Mouse (Mus musculus) c-Kit-positive CD71-negative TER-119-negative erythroid progenitor cells, embryonic 14.5 days (primary cell): ENCODE data around the gene Gch1.

ENCODE experiments used
- DNase-seq: peaks from one replicate; pipeline ENCODE4 v3.0.0-alpha.2; 2013; ENCODE audit warnings: low read depth

Gene Gch1

DNA sequence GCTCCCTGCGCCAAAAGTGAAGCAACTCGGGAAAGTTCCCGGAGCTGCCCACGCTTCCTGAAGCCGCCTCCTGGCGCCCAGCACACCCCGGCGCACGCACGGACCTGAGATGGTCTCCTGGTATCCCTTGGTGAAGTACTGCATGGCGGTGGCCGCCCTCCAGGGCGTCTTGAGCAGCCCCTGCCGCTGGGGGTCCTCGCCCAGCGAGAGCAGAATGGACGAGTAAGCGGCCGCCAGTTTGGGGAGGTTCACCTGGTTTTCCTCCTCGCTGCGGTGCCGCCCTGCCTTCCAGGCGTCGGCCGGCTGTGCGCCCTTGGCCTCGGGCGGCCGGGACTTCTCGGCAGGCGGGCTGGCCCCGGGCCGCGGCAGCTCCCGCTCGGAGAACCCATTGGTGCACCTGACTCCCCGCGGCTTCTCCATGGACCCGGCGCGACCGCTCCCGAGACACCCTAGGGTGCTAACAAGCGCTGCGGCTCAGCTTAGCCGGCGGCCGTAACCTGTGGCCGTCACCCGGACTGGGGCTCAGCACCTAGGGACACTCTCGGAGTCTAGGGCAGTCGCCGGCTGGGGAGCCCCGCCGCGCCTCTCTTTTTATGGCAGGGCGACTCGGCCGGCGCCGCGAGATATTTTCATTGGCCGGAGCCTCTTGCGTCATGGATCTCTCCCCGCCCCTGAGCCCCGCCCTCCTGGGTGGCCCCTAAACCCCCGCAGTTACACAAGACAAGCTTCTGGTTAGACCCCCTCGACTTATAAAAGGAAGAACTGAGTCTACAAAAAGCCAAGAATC, at the start of gene Gch1:
Gene Gch1 (minus strand): TSS at position 566 of the 787 bp plus-strand sequence.
- peak; percentile 73 for DNase-seq

DNA sequence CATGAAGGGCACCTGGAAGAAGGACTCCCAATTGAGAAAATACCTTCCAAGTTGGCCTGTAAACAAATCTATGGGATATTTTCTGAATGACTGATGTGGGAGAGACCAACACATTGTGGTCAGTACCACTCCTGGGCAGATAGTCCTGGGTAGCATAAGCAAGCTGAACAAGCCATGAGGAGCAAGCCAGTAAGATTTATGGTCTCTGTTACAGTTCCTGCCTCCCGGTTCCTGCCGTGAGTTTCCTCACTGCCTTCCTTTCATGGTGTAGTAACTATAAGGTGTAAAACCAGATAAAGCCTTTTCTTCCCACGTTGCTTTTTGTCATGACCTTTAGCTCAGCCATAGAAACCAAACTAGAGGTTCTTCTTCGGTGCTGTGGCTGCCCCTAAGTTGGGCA, 48.1 kb upstream of the Gch1 start:
- DNase-seq = no peak

DNA sequence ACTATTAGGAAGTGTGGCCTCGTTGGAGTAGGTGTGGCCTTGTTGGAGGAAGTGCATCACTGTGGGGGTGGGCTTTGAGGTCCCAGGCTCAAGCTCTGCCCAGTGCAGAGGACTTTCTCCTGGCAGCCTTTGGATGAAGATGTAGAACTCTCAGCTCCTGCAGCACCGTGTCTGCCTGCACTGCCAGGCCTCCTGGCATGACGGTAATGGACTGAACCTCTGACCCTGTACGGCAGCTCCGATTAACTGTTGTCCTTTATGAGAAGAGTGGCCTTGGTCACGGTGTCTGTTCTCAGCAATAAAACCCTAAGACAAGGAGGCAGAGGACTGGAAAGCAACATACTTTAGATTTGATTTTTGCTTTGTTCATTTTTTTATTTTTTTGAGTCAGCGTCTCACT, 47.3 kb upstream of the Gch1 start:
- DNase-seq = no peak

DNA sequence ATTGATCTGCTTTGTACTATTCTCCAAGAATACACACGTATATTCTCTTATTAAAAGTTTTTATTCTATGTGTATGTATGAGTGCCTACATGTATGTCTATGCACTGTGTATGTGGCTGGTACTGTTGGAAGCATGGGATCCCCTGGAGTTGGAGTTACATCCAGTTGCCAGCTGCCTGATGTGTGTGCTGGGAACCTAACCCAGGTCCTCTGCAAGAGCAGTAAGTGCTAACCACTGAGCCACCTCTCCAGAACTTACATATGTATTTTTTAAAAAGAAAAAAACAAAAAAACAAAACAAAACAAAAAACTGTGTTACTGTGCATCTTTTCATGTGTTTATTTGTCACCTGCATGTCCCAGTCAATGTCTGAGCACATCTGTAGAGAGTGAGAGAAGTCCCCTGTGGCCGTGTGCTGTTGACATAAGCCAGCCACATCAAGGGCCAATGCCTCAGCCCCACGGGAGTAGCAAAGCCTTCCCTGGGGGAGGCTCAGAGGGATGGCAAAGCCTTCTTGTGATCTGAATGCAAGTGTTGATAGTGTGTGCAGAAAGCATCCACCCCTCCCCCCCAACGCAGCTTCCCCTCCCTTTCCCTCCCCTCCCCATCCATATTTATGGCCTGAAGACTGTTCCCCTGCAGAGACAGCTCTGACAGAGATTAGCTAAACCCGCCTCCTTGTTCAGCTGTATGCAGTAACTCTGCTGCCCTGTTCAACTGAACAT, 45.5 kb upstream of the Gch1 start:
- DNase-seq = no peak

DNA sequence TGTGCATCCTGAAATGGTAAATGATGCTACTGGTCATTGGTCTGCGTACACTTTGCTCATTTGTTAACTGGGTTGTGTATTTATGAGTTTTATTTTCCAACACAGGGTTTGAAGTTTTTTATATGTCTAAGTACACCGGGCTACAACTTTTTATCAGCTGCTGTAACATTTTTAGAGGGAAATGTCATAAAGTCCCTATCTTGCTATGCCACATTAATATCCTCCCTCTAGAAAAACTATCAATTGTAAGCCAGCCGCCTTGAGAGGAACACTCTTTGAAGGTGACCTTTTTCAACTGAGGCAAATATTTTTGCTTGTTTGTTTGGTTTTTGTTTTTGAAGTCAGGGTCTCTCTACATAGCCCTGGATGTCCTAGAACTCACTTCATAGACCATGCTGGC, 44.8 kb upstream of the Gch1 start:
- DNase-seq = no peak

DNA sequence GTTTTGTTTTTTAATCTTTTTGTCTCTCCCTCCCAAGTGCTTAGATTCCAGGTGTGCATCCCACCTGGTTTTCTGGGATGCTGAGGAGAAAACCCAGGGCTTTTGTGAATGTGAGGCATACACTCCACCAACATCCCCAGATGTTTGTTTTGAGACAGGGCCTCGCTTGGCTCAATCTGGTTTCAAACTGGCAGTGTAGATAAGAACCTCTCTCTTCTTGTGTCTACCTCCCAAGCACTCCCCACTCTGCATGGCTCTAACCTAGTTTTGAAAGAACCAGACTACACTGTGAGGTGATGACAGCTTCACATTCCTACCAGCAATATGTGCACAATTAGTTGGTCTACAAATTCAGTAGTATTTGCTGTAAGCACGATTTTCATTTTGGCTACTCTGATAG, 44.4 kb upstream of the Gch1 start:
- no peak for DNase-seq

DNA sequence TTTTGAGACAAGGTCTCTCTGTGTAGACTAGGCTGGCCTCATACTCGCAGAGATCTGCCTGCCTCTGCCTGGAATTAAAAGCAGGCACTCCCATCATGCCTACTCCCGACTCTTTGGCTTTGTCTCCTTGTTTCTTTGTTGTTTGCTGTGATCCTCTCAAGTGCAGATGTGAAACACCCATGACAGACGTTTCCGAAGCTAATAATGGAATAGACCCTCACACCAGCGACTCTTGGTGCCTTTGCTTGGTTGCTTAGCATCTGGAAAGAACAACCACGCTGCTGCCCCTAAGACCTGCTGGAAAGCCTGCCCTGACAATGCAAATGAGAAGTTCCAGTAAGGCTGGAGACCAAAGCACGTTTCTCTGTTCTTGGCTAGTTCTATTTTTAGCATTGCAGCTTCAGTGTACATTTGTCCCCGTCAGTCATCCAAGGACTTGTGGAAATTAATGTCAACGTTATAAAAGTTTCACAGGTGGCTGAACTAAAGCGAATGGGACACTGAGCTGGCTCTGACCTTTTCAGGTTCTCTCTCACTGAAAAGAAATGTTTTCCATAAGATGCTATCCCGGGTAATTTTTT, 40.7 kb upstream of the Gch1 start:
- no peak for DNase-seq

DNA sequence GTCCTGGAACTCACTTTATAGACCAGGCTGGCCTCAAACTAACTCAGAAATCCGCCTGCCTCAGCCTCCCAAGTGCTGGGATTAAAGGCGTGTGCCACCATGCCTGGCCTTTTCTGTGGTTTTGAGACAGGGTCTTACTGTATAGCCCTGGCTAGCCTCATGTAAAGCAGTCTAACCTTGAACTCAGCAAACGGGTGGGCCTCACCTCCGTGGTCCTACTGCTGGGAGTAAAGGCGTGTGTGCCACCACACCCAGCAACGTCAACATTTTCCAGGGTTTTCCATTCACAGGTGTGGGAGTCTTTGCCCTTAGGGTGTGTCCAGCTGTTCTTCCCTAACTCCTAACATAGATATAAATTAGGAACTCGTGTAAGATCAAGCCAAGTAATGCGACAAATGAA, 36.7 kb upstream of the Gch1 start:
- no peak for DNase-seq

DNA sequence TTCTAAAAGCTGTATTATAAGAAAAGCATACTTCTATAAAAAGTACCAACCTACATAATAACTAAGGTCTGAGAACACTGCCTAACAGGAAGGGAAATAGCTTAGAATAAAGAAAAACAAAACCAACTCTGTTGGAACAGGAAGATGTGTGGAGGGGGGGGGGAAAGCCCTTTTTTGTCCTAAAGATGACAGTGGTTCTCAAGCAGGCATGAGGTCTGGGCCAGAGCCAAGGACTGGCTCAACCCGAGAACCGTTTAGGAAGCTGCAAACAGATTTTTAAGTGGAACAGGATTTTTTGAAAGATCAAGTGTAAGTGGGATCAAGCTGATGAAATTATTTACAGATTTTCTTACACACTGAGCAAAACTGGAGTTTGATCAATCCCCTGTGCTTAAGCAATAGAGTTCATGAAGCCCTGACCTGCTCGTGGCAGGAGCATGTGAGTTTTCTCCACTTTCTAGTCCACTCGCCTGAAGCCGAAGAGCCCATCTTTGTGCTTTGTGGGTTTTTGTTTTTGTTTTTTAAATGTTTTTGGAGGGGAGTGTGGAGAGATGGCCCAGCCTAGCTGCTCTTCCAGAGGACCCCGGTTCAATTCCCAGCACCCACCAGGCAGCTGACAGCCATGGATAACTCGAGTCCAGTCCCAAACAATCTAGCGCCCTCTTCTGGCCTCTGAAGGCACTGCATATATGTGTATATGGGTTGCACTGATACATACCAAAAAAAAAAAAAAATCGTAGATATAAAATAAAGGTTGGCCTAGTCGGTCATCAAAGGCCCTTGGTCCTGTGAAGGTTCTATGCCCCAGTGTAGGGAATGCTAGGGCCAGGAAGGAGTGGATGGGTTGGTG, 35.5 kb upstream of the Gch1 start:
- no peak for DNase-seq

DNA sequence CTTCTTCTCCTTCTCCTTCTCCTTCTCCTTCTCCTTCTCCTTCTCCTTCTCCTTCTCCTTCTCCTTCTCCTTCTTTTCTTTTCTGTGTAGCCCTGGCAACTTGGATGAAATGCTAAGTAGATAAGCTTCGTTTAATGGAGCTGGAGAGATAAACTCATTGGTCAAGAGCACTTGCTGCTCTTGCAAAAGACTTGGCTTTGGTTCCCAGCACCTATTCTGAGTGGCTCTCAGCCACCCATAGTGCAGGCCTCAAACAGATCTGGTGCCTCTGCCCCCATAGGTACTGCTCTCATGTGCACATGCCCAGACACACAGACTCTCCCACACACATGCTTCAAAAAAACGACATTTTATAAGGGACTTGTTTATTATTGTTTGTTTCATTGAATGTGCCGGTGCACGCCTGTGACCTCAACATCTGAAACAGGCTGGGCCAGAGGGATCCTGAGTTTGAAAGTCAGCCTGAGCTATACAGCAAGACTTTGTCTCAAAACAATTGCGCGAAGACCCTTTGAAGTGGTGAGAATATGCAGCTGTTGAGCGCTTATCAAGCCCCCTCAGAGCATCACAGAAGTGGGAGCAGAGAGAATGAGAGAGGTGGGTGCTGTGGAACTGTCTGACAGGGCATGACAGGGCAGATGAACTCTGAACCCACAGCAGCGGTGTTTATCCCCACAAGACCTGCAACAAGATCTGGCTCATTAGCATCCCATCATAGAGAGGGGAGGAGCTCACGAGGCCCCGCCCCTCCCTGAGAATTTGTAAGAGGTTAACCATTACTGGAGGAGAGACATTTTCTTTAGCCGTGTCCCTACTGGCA, 33.6 kb upstream of the Gch1 start:
- DNase-seq = no peak

DNA sequence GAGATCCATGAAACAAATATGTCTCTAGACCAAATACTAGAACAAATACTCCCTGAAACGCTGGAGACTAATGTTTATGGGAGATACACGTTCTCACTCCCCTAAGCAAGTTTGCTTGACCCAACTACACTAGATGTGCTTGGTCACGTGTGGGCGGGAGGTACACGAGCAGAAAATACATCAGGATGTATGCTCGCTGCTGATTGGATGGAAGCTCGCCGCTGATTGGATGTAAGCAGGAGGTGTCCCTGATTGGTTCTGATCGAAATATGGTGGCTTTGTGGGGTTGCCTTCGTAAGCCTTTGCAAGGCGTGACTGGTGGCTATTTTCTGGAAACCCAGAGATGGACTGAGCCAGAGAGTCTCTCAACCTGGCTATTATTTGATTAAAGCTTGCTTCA, 32.4 kb upstream of the Gch1 start:
- DNase-seq = no peak

DNA sequence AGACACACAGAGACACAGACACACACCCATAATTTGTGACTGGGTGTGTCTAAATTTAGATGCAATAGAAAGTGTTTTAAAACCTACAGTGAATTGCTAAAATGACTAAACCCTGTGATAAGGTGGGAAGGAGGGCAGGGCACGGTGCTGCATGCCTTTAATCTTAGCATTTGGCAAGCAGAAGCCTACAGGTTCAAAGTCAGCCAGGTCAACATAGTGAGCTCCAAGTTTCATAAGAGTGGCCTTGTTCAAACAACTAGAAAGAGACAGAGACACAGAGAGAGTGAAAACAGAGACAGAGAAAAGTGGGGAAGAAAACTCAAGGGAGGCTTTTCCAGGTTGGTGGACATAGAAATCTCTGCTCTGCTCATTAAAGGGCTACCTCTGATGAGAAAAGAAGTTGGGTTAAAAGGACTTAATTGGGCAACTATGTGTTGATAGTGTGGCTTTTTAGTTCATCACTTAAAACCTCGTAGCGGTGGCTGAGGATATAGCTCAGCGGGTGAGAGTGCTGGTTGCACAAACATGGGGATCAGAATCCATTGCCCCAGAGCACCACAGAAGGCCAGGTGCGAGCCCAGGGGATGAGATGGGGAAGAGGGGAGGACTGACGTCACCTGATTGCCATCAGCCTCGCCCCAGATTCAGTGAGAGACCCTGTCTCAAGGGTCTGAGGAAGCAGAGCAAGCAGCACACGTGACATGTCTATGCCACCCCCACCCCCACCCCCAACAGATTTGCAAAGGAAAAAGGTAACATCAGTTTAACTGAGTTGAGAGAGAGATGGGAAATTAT, 31.2 kb upstream of the Gch1 start:
- DNase-seq = no peak

DNA sequence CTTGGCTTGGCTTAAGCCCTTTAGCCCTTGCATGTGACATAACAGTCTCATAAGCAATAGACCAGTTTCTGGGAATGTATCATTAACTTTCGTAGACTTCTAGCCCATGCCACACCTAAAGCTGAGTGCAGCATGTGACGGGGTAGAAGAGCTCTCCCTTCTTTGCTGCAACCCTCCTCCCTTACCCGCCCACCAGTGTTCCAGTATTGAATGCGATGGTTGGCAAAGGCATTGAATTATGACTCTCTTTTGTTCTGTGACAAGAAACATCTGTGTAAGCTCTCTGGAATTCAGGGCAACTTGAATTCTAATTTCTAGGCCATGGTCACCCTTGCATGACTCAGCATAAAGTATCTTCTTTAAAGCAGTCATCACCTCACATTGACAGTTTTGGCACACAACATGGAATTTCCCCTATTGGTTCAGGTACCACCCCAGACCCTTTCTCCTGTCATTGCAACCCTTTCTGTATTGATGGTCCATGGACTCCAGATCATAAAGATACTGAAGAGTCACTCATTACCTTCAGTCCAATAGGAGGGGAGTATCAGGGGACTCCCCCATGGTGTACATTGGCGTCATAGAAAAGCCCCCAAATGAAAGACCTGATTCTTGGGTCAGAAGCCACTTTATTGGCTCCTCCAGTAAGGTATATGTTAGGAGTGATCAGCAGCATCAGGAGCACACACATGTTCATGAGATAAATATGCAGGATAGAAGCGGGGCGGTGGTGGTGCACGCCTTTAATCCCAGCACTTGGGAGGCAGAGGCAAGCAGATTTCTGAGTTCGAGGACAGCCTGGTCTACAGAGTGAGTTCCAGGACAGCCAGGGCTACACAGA, 29.8 kb upstream of the Gch1 start:
- DNase-seq = no peak

DNA sequence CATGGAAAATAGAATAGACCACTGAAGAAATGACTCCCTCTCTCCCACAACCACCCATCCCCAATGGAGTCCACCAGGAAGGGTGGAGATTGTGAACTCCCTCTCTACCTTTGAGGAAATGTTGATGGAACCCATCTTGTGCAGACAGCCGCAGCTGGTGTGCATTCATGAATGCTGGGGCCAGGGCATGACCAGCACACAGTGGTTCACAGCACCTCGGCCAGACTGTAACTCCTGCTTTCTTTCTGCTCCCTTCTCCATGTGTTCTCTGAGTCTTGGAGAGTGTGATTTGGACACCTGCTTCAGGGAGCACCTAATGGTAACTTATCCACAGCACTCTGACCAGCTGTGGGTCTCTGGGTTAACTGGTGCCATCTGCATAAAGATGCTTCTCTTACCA, 27.3 kb upstream of the Gch1 start:
- DNase-seq = no peak

DNA sequence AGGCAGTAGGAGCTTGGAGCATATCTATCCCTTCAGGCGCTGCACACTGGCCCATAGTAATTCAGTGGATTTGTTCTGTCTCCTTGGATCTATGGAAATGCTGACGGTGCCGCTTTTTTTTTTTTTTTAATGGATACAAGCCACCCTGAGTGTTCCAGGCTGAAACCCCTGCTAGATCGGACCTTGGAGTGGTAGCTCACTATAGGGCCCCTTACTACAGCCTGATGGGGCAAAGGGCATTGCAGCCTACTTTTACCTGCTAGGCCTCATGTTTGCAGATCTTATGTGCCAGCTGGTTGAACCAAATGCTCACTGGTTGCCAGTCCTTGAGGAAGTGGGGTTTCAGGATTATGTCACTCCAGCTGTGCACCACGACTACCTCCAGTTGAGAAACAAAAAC, 25.2 kb upstream of the Gch1 start:
- no peak for DNase-seq

DNA sequence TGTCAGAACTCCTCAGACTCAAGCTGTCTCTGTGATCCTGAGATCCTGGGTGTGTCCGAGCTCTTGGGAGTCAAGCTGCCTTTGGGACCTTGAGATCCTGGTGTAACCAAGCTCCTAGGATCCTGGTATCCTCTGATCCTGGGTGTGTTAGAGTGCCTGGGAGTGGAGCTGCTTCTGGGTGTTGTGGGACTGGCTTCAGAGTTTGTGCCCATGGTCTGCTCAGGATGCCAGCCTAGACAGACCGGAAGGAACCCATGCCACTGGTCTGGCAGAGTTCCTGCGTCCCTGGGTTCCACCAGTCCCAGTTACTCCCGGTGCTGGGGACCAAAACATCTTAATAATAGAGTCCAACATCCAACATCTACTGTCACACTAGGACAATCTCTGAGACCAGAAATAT, 24.1 kb upstream of the Gch1 start:
- DNase-seq = no peak

DNA sequence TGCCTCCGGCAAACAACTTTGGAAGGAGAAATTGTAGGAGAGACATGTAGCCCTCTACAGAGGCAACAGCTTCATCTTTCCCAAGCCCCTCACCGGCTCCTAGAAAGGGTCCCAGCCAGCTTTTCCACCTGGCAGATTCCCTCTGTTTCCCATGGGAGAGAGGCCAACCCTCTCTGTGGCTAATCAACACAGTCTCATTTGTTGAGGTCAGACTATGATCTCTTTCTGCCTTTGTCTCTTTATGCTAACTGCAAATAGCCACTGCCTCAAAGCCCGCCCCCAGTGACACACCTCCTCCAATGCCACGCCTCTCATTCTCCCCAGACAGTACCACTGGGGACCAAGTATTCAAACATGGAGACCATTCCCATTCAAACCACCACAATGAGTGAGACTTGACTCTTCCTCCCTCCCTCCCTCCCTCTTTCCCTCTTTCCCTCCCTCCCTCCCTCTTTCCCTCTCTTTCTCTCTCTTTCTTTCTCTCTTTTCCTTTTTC, 20.5 kb upstream of the Gch1 start:
- no peak for DNase-seq

DNA sequence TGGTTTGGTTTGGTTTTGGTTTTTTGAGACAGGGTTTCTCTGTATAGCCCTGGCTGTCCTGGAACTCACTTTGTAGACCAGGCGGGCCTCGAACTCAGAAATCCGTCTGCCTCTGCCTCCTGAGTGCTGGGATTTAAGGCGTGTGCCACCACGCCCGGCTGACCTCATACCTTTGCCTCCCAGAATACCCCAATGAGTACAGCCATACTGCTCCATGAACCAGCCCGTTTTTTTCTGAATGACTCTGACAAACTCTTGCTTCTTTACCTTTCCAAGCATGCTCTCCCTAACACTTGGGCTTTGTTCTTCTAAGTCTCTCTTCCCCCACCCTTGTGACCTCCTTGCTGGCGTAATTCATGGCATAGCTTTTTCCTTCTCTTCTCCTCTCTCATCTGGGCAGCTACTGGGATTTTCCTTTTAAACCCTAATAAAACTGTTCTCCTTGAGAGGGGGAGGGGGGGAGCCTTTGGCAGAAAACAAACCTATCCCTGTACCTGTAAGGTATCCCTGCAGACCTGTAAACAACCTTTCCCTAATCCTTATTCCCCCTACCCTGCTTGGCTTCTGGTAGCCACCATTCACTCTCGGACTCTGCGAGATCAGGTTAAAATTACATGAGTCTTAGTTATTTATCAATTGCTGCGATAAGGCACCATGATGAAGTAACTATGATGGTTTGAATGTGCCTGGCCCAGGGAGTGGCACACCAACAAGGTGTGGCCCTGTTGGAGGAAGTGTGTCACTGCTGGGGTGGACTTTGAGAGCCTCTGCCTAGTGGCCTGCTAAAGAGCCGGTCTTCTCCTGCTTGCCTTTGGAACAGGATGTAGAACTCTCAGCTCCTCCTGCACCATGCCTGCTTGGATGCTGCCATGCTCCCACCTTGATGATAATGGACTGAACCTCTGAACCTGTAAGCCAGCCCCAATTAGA, 19.6 kb upstream of the Gch1 start:
- DNase-seq = no peak

DNA sequence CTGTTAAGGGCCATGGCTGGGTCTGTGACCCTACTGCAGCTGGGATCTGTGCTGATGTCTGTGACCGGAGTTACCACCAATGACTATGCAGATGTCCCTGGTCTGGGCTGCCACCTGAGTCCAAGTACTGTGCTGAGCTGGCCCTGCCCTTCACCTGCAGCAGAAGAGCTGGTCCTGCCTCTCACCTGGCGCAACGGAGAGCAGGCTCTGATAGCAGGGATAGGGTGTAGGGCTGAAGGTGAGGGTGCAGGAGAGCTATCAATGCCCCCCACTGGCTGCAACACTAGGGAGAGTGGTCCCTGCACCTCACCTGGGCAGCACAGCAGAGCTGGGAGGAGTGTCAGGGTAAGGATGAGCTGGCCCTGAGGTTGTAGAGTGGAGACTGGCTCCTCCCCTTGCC, 17.4 kb upstream of the Gch1 start:
- DNase-seq = no peak
